Mouse (Mus musculus): ENCODE results near the gene Snx29.

DNA sequence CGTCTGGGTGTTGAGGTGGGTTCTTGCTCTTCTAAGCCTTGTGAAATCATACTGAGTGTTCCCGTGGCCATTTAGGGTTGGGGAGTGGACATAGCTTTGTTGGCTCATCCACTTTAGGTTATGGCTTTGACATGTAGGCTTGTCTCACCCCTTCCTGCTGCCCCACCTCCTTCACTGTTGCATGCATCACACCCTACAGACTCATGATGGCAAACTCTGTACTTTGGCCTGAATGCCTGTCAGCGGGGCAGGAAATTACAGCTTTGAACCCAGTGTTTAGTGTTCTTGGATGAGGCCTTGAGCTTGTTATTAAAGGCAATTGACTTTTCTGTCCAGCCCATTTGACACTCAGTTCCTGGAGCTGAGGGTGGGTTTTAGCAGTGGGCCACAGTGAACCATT is 114.9 kb downstream of the Snx29 start:
- no peak for TF ChIP-seq POLR2A (IDR thresholded peaks at IDR 0.05; ENCODE audit: extremely low read depth, insufficient read depth, low read length)
- TF ChIP-seq CTCF (IDR thresholded peaks at IDR 0.05; ENCODE audit: low read depth, low read length): no peak
